Mouse (Mus musculus): ENCODE measurements at regions not wholly inside any gene's neighbourhood (a gene's known extent, or its start where the extent isn't known, plus 50 kb on each side); places are given as distances from the start of the nearest gene placed in this dataset.

- Histone ChIP-seq H3K4me3 (no peak overlapping the region), H3K27me3 (no peaks in the 10 kb centered on the region), H3K9me3 (no peaks in the 10 kb centered on the region), H3K36me3 (no peaks in the 10 kb centered on the region), H3K9ac (no peak overlapping the region), H3K4me2 (no peak overlapping the region), H3K4me1 (replicated peaks) (no peaks in the 10 kb centered on the region), H3K27ac (replicated peaks) (no peak overlapping the region)
- WGBS: 70% methylated on average over 2 of the region's 2 CpGs
- ATAC-seq (ENCODE audit: low read depth): no peak
Measured at GRCm38 (mm10) chr7:69326311-69326710, 577.3 kb upstream of the Arrdc4 start.

GRCm38 (mm10) chr7:69277056-69277705 lies 528.1 kb upstream of the Arrdc4 start:
- Histone ChIP-seq H3K36me3 (no peaks in the 10 kb centered on the region), H3K9ac (no peak overlapping the region), H3K27me3 (no peaks in the 10 kb centered on the region), H3K9me3 (no peaks in the 10 kb centered on the region), H3K27ac (replicated peaks) (no peak overlapping the region), H3K4me1 (replicated peaks) (peaks cover 7% of the 10 kb centered on the region; the same call in 1 of the 2 replicates), H3K4me3 (no peak overlapping the region), H3K4me2 (no peak overlapping the region)
- no peak for ATAC-seq (ENCODE audit: low read depth)
- 47% methylated on average over 4 of the region's 4 CpGs for WGBS

- no peak overlapping the region for H3K4me3 ChIP-seq
- H3K9ac ChIP-seq: no peak overlapping the region
- H3K36me3 ChIP-seq: no peaks in the 10 kb centered on the region
- H3K27ac ChIP-seq (replicated peaks): no peak overlapping the region
- no peaks in the 10 kb centered on the region for H3K9me3 ChIP-seq
- 74% methylated on average over 5 of the region's 5 CpGs for WGBS
- H3K4me2 ChIP-seq: no peak overlapping the region
- peaks cover 7% of the 10 kb centered on the region; the same call in 1 of the 2 replicates for H3K4me1 ChIP-seq (replicated peaks)
- ATAC-seq (ENCODE audit: low read depth): no peak
- H3K27me3 ChIP-seq: no peaks in the 10 kb centered on the region
Measured at GRCm38 (mm10) chr7:69276376-69277055, 527.5 kb upstream of the Arrdc4 start.

GRCm38 (mm10) chr7:69273670-69274069 lies 524.6 kb upstream of the Arrdc4 start:
- H3K4me3 ChIP-seq: no peak overlapping the region
- H3K4me2 ChIP-seq: no peak overlapping the region
- 86% methylated on average over 1 of the region's 1 CpGs for WGBS
- ATAC-seq (ENCODE audit: low read depth): no peak
- H3K4me1 ChIP-seq (replicated peaks): peaks cover 7% of the 10 kb centered on the region; the same call in 1 of the 2 replicates
- no peaks in the 10 kb centered on the region for H3K9me3 ChIP-seq
- no peak overlapping the region for H3K9ac ChIP-seq
- H3K27me3 ChIP-seq: no peaks in the 10 kb centered on the region
- no peaks in the 10 kb centered on the region for H3K36me3 ChIP-seq
- H3K27ac ChIP-seq (replicated peaks): no peak overlapping the region

GRCm38 (mm10) chr7:69244519-69244918 lies 495.5 kb upstream of the Arrdc4 start:
- Histone ChIP-seq H3K36me3 (no peaks in the 10 kb centered on the region), H3K27me3 (no peaks in the 10 kb centered on the region), H3K9me3 (no peaks in the 10 kb centered on the region), H3K9ac (no peak overlapping the region), H3K4me3 (no peak overlapping the region), H3K27ac (replicated peaks) (no peak overlapping the region), H3K4me1 (replicated peaks) (no peaks in the 10 kb centered on the region), H3K4me2 (no peak overlapping the region)
- no peak for ATAC-seq (ENCODE audit: low read depth)
- 25% methylated on average over 2 of the region's 2 CpGs for WGBS

- Histone ChIP-seq H3K27me3 (no peaks in the 10 kb centered on the region), H3K4me3 (no peak overlapping the region), H3K9me3 (no peaks in the 10 kb centered on the region), H3K36me3 (no peaks in the 10 kb centered on the region), H3K9ac (no peak overlapping the region), H3K27ac (replicated peaks) (no peak overlapping the region), H3K4me1 (replicated peaks) (no peaks in the 10 kb centered on the region), H3K4me2 (no peak overlapping the region)
- ATAC-seq (ENCODE audit: low read depth): no peak
- WGBS: 85% methylated on average over 2 of the region's 2 CpGs
Measured at GRCm38 (mm10) chr7:69233296-69233695, 484.3 kb upstream of the Arrdc4 start.

- no peaks in the 10 kb centered on the region for H3K27me3 ChIP-seq
- H3K4me2 ChIP-seq: no peak overlapping the region
- no peak overlapping the region for H3K27ac ChIP-seq (replicated peaks)
- peak; percentile 87 for ATAC-seq (ENCODE audit: low read depth)
- H3K9me3 ChIP-seq: no peaks in the 10 kb centered on the region
- 0 out of 2 replicates have a peak, but pooled peaks cover 5% of the 10 kb centered on the region for H3K4me1 ChIP-seq (replicated peaks)
- 35% methylated on average over 6 of the region's 6 CpGs for WGBS
- H3K4me3 ChIP-seq: no peak overlapping the region
- H3K36me3 ChIP-seq: no peaks in the 10 kb centered on the region
- no peak overlapping the region for H3K9ac ChIP-seq
Measured at GRCm38 (mm10) chr7:69217871-69218270, 468.8 kb upstream of the Arrdc4 start.
